Mouse (Mus musculus) lung, embryonic 14.5 days (tissue): ENCODE results near the gene Olfr697. TPM values are rescaled to one million over a fixed set of nuclear protein-coding genes. Genes with fewer than 3 reads are reported as not detected.
"Not testable (repeated sequence)": the region's sequence is repeated elsewhere in the genome, so short reads cannot be mapped to it uniquely, and the experiment has no call there.

Experiments used
- ATAC-seq: fragments of 200-750 bp; cut with Nextera tagmentation; 2 replicates; pipeline ENCODE4 v1.8.0; 2017; ENCODE audit warnings: mild to moderate bottlenecking, moderate TSS enrichment, moderate library complexity; ENCODE audit not compliant: insufficient read depth
- DNase-seq: peaks from one replicate; pipeline ENCODE4 v3.0.0-alpha.2; 2015
- H3K27ac ChIP-seq: fragments of 300-500 bp; sonication (generic); 2 replicates; pipeline ENCODE4 v1.5.1; 2014; ENCODE audit warnings: low read depth, mild to moderate bottlenecking, moderate library complexity
- H3K27me3 ChIP-seq: fragments of 300-500 bp; sonication (generic); 2 replicates; pipeline ENCODE4 v1.6.1; 2014; ENCODE audit warnings: low read length, control low read depth; ENCODE audit not compliant: insufficient read depth
- H3K36me3 ChIP-seq: fragments of 300-500 bp; sonication (generic); 2 replicates; pipeline ENCODE4 v1.6.1; 2014; ENCODE audit warnings: control low read depth; ENCODE audit not compliant: insufficient read depth
- H3K4me1 ChIP-seq: fragments of 300-500 bp; sonication (generic); 2 replicates; pipeline ENCODE4 v1.6.1; 2014; ENCODE audit warnings: antibody characterized with exemption, control low read depth; ENCODE audit not compliant: insufficient read depth
- H3K4me2 ChIP-seq: fragments of 300-500 bp; sonication (generic); 2 replicates; pipeline ENCODE4 v1.6.1; 2014; ENCODE audit warnings: mild to moderate bottlenecking
- H3K4me3 ChIP-seq: fragments of 300-500 bp; sonication (generic); 2 replicates; pipeline ENCODE4 v1.5.1; 2014; ENCODE audit warnings: low read depth, low read length
- H3K9ac ChIP-seq: fragments of 300-500 bp; sonication (generic); 2 replicates; pipeline ENCODE4 v1.6.1; 2014
- H3K9me3 ChIP-seq: fragments of 300-500 bp; sonication (generic); 2 replicates; pipeline ENCODE4 v1.6.1; 2016; ENCODE audit warnings: low read depth, low read length, control low read depth
- CTCF ChIP-seq: IDR thresholded peaks from 2 replicates; pipeline ENCODE4 v1.5.1; 2016; ENCODE audit warnings: antibody characterized with exemption, low read depth
- WGBS: fragments of 180-500 bp; shearing (Covaris S2); extraction: QIAGEN DNeasy Blood & Tissue Kit; methylation state at CpG from one replicate; pipeline ENCODE4 v1.1.7; 2014; 5-methylcytosine and 5-hydroxymethylcytosine counted together
- polyA plus RNA-seq: library from polyadenylated mRNA; unstranded; fragments of >200 nt; fragmentation: Nextera tagmentation; extraction: Ambion mirVana; gene quantifications from 2 replicates; pipeline ENCODE4 v1.2.1, GENCODE M21; 2014

The Olfr697 gene
- polyA plus RNA-seq, 1 experiment from 2014 or later: not detected

DNA sequence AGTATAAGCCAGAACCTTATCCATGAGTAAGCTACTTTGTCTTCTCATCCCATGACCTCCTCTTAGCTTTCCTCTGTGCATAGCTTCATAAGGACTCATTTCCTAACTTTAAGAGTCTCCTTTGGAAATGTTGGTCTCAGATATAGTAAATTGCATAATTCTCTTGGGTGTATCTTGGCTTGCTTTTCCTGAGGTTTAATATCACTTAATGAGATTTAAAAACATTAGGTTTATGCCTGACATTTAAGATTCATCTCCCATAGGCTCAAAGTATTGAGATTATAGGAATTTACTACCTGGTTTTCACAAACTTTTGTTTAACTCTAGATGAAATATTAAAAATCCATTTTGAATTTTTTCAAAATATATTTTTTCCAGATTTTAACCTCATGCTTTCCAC lies 25.9 kb downstream of the Olfr697 start, which contains the start of gene Olfr695:
Gene Olfr695, minus strand, starts transcription at position 101 of the 400 bp plus-strand sequence.
- no peak for ATAC-seq
- H3K27ac ChIP-seq: no peak within 1 kb of the TSS
- no peaks in the 10 kb centered on the region for H3K27me3 ChIP-seq
- no peak for DNase-seq
- H3K9me3 ChIP-seq: no peaks in the 10 kb centered on the region
- no peaks in the 10 kb centered on the region for H3K4me1 ChIP-seq
- no peak within 1 kb of the TSS for H3K4me3 ChIP-seq
- no peak within 1 kb of the TSS for H3K4me2 ChIP-seq
- H3K9ac ChIP-seq: no peak within 1 kb of the TSS
- H3K36me3 ChIP-seq: no peaks in the 10 kb centered on the region
- no peak for TF ChIP-seq CTCF

DNA sequence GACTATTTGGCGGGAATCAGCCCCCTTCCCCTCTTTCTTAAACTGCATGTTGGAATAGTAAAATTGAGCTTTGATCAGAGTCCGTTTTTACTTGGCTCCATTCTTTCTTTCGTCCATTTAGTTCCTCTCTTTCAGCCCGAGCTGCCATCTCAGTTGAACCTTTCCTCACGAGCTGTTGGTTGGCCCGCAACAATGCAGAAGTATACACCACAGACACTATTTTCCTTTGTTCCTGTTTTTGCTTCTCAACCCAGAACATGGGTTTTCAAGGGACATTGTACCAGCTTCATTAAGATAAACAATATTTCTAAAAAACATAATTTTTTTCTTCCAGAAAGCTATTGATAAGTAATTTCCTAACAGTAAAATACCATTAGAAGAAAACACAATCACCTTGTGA lies 30.8 kb downstream of the Olfr697 start:
- no peaks in the 10 kb centered on the region for H3K27me3 ChIP-seq
- H3K36me3 ChIP-seq: no peaks in the 10 kb centered on the region
- H3K4me3 ChIP-seq: no peak overlapping the region
- DNase-seq (no peak), ATAC-seq (no peak)
- H3K4me2 ChIP-seq: no peak overlapping the region
- no peak overlapping the region for H3K9ac ChIP-seq
- H3K27ac ChIP-seq: no peak overlapping the region
- no peaks in the 10 kb centered on the region for H3K9me3 ChIP-seq
- no peaks in the 10 kb centered on the region for H3K4me1 ChIP-seq
- 85% methylated on average over 6 of the region's 6 CpGs for WGBS
- no peak for TF ChIP-seq CTCF

DNA sequence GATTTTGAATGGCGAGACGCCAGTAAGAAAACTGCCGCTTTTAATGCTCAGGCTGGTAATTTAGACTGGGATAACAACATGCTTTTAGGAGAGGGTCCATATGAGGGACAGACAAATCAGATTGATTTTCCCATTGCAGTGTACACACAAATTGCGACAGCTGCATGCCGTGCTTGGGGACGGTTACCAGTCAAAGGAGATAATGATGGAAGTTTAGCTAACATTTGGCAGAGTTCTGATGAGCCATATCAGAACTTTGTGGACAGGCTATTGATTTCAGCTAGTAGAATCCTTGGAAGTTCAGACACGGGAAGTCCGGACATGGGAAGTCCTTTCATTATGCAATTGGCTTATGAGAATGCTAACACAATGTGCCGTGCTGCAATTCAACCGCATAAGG lies 34.5 kb downstream of the Olfr697 start:
- not testable (repeated sequence) for DNase-seq, H3K36me3 ChIP-seq, H3K4me1 ChIP-seq, ATAC-seq, H3K27ac ChIP-seq, H3K4me2 ChIP-seq, H3K9me3 ChIP-seq, H3K27me3 ChIP-seq, H3K4me3 ChIP-seq, H3K9ac ChIP-seq
- 91% methylated on average over 10 of the region's 10 CpGs for WGBS

DNA sequence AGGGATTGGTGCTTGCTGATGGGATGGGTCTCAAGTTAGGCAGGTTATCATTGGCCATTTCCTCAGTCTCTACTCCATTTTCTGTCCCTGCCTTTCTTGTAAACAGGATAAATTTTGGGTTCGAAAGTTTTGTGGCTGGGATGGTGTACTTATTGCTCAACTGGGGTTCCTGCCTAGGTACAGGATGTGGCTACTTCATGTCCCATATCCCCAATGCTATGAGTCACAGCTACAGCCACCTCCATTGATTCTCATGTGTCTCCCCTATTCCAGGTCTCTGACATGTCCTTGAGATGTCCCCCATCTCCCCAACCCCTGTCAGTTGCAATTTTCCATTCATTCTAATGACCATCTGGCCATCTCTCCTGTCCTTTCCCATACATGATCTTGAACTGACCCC lies 45.4 kb downstream of the Olfr697 start:
- Histone ChIP-seq H3K27me3 (no peaks in the 10 kb centered on the region), H3K9me3 (no peaks in the 10 kb centered on the region), H3K36me3 (no peaks in the 10 kb centered on the region), H3K4me1 (no peaks in the 10 kb centered on the region), H3K27ac (no peak overlapping the region), H3K9ac (no peak overlapping the region), H3K4me3 (no peak overlapping the region), H3K4me2 (no peak overlapping the region)
- 73% methylated on average over 1 of the region's 1 CpGs for WGBS
- no peak for TF ChIP-seq CTCF
- no peak for ATAC-seq
- no peak for DNase-seq

DNA sequence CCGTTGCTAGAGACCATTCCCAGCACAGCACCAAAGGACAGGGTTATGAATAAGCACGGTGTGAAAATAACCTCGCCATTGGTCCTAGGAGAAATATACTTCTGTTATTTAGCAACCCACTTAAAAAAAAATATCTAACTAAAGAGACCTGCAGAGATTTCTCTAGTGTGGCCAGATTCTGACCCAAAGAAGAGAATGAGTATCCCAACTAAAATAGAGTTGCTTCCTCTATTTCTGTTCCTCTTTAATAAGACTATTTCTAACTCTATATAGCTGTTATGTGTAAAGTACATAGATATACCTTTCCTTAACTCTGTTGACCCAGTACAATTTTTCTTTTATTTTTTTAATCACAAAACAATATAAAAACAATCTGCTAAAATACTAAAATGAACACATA lies 49.3 kb downstream of the Olfr697 start:
- ATAC-seq (no peak), DNase-seq (no peak)
- WGBS: 86% methylated on average over 3 of the region's 3 CpGs
- H3K4me3 ChIP-seq: no peak overlapping the region
- H3K4me1 ChIP-seq: no peaks in the 10 kb centered on the region
- no peaks in the 10 kb centered on the region for H3K9me3 ChIP-seq
- H3K4me2 ChIP-seq: no peak overlapping the region
- TF ChIP-seq CTCF: no peak
- H3K9ac ChIP-seq: no peak overlapping the region
- H3K36me3 ChIP-seq: no peaks in the 10 kb centered on the region
- H3K27me3 ChIP-seq: no peaks in the 10 kb centered on the region
- no peak overlapping the region for H3K27ac ChIP-seq

DNA sequence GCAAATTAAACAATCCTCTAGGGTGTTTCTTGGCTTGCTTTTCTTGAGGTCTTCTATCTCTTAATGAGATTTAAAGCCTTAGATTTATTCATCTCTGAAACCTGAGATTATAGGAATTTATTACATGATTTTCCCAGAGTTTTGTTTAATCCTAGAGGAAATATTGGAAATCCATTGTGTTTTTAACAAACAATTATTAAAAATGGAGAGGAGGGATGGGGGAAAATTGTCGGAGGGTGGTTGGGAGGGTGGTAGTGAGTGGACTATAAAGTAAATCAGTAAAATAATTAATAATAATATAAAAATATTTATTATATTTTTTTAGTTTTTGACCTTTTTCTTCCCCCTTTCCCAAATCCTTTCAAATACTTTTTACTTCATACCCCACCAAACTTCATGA lies 50.5 kb downstream of the Olfr697 start, which contains the start of gene Olfr694:
Gene Olfr694, minus strand, starts transcription at position 101 of the 400 bp plus-strand sequence.
- 91% methylated on average over 1 of the region's 1 CpGs for WGBS
- no peaks in the 10 kb centered on the region for H3K36me3 ChIP-seq
- H3K27me3 ChIP-seq: no peaks in the 10 kb centered on the region
- DNase-seq (no peak), ATAC-seq (no peak)
- H3K9me3 ChIP-seq: no peaks in the 10 kb centered on the region
- no peak within 1 kb of the TSS for H3K9ac ChIP-seq
- H3K4me2 ChIP-seq: no peak within 1 kb of the TSS
- H3K4me1 ChIP-seq: no peaks in the 10 kb centered on the region
- no peak for TF ChIP-seq CTCF
- H3K27ac ChIP-seq: no peak within 1 kb of the TSS
- H3K4me3 ChIP-seq: no peak within 1 kb of the TSS

Other genes with a start within 250 kb of the Olfr697 start
- gene Olfr693, start 61.9 kb downstream of the Olfr697 start, polyA plus RNA-seq: not detected in 2 replicates
- not detected in 2 replicates for gene Olfr694, start 50.6 kb downstream of the Olfr697 start, polyA plus RNA-seq
- not detected in 2 replicates for gene Olfr695, start 26.0 kb downstream of the Olfr697 start, polyA plus RNA-seq
- gene Olfr698, start 13.0 kb upstream of the Olfr697 start, polyA plus RNA-seq: not detected in 2 replicates
- gene Olfr699, start 50.8 kb upstream of the Olfr697 start, polyA plus RNA-seq: not detected in 2 replicates
- not detected in 2 replicates for gene Olfr700, start 66.4 kb upstream of the Olfr697 start, polyA plus RNA-seq
- gene Olfr701, start 71.7 kb upstream of the Olfr697 start, polyA plus RNA-seq: not detected in 2 replicates
- not detected in 2 replicates for gene Olfr702, start 91.5 kb upstream of the Olfr697 start, polyA plus RNA-seq
- not detected in 2 replicates for gene Olfr703, start 100.9 kb upstream of the Olfr697 start, polyA plus RNA-seq
- gene Olfr704, start 120.7 kb upstream of the Olfr697 start, polyA plus RNA-seq: not detected in 2 replicates
- gene Olfr705, start 134.4 kb upstream of the Olfr697 start, polyA plus RNA-seq: not detected in 2 replicates
- not detected in 2 replicates for gene Olfr706, start 145.7 kb upstream of the Olfr697 start, polyA plus RNA-seq
- not detected in 2 replicates for gene Olfr707, start 158.8 kb upstream of the Olfr697 start, polyA plus RNA-seq
- gene Olfr1532-ps1, start 165.6 kb upstream of the Olfr697 start, polyA plus RNA-seq: not detected in 2 replicates
- gene Olfr709-ps1, start 189.8 kb upstream of the Olfr697 start, polyA plus RNA-seq: not detected in 2 replicates
- gene Olfr710, start 205.9 kb upstream of the Olfr697 start, polyA plus RNA-seq: not detected in 2 replicates
- gene Olfr6, start 221.5 kb upstream of the Olfr697 start, polyA plus RNA-seq: not detected in 2 replicates
- gene Olfr711, start 233.0 kb upstream of the Olfr697 start, polyA plus RNA-seq: not detected in 2 replicates